Mouse (Mus musculus) forebrain, embryonic 13.5 days (tissue): Measurements from ENCODE around the gene Olfr374. TPM values are rescaled to one million over a fixed set of nuclear protein-coding genes. Genes with fewer than 3 reads are reported as not detected.
"Not testable (repeated sequence)": the region's sequence is repeated elsewhere in the genome, so short reads cannot be mapped to it uniquely, and the experiment has no call there.

Experiments
- ATAC-seq: fragments of 200-750 bp; cut with Nextera tagmentation; 2 replicates; pipeline ENCODE4 v1.8.0; 2017
- H3K27ac ChIP-seq: fragments of 300-500 bp; sonication (generic); 2 replicates; pipeline ENCODE4 v1.5.1; 2015; ENCODE audit warnings: inconsistent platforms, mild to moderate bottlenecking, moderate library complexity
- H3K27me3 ChIP-seq: fragments of 300-500 bp; sonication (generic); 2 replicates; pipeline ENCODE4 v1.6.1; 2015; ENCODE audit warnings: mild to moderate bottlenecking, inconsistent platforms
- H3K36me3 ChIP-seq: fragments of 300-500 bp; sonication (generic); 2 replicates; pipeline ENCODE4 v1.6.1; 2015; ENCODE audit warnings: mild to moderate bottlenecking, inconsistent platforms; ENCODE audit not compliant: poor library complexity, severe bottlenecking
- H3K4me1 ChIP-seq: fragments of 300-500 bp; sonication (generic); 2 replicates; pipeline ENCODE4 v1.6.1; 2015; ENCODE audit warnings: inconsistent platforms
- H3K4me2 ChIP-seq: fragments of 300-500 bp; sonication (generic); 2 replicates; pipeline ENCODE4 v1.6.1; 2015; ENCODE audit warnings: inconsistent platforms, mild to moderate bottlenecking, moderate library complexity
- H3K4me3 ChIP-seq: fragments of 300-500 bp; sonication (generic); 2 replicates; pipeline ENCODE4 v1.5.1; 2015; ENCODE audit warnings: mild to moderate bottlenecking, inconsistent platforms
- H3K9ac ChIP-seq: fragments of 300-500 bp; sonication (generic); 2 replicates; pipeline ENCODE4 v1.6.1; 2015; ENCODE audit warnings: mild to moderate bottlenecking, inconsistent platforms
- H3K9me3 ChIP-seq: fragments of 300-500 bp; sonication (generic); replicated peaks from 2 replicates; pipeline ENCODE4 v1.6.1; 2016; ENCODE audit warnings: inconsistent platforms
- WGBS: fragments of 180-500 bp; shearing (Covaris S2); methylation state at CpG from one replicate; pipeline ENCODE4 v1.1.7; 2015; 5-methylcytosine and 5-hydroxymethylcytosine counted together
- polyA plus RNA-seq: library from polyadenylated mRNA; unstranded; fragments of >200 nt; fragmentation: Nextera tagmentation; extraction: Ambion mirVana; gene quantifications from 2 replicates; pipeline ENCODE4 v1.2.1, GENCODE M21; 2015

Gene Olfr374
- polyA plus RNA-seq, result not detected in 2 replicates

DNA sequence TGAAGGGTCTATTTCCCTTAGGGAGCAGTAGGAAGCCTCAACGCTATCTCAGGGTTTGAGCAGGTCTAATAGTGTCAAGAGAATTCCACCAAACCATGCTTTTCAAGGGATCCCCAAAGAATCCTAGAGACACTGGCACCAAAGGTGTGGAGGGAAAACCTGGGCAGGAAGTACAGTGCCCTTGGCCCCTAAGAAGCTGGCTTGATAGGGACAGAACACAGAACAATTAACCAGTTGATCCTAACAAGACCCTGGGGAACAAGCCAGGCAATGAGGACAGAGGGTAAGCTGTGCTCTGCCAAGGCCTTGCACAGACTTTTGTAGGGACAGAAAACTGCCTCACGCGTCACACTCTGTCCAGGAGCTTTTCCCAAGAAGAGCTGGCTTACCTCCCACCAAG is at the start of gene Olfr374:
Olfr374 (plus strand) TSS at position 301 of the 400 bp plus-strand sequence.
- Histone ChIP-seq H3K4me3 (no peak within 1 kb of the TSS), H3K9ac (no peak within 1 kb of the TSS), H3K4me2 (no peak within 1 kb of the TSS), H3K4me1 (no peaks in the 10 kb centered on the region), H3K36me3 (no peaks in the 10 kb centered on the region), H3K27me3 (no peaks in the 10 kb centered on the region), H3K9me3 (peaks cover 6% of the 10 kb centered on the region; the same call in 1 of the 2 replicates), H3K27ac (no peak within 1 kb of the TSS)
- WGBS, result 92% methylated on average over 3 of the region's 3 CpGs
- ATAC-seq, result no peak

DNA sequence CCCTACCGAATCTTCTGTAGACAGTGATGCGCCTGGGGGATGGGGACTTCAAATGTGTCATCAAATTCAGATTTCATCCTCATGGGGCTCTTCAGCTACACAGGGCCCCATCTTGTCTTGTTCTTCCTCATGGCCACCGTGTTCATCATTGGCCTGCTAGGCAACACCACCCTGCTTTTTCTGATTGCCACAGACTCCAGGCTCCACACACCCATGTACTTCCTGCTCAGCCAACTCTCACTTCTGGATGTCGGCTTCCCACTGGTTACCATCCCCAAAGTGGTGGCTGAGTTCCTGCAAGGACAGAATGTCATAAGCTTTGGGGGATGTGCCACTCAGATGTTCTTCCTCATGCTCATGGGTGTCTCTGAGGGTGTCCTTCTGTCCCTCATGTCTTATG is 49.2 kb upstream of the Olfr374 start:
- H3K4me3 ChIP-seq, H3K9ac ChIP-seq: not testable (repeated sequence)
- WGBS, result 93% methylated on average over 3 of the region's 4 CpGs

GRCm38 (mm10) chr8:72066819-72067399 is 39.9 kb upstream of the Olfr374 start:
- H3K9me3 ChIP-seq, H3K4me3 ChIP-seq, H3K9ac ChIP-seq, ATAC-seq, H3K27ac ChIP-seq, H3K36me3 ChIP-seq, H3K4me2 ChIP-seq, H3K27me3 ChIP-seq, H3K4me1 ChIP-seq: not testable (repeated sequence)
- 89% methylated on average over 1 of the region's 1 CpGs for WGBS

More for the DNA sequence above, 49.2 kb upstream of the Olfr374 start:
- not testable (repeated sequence) for H3K9me3 ChIP-seq, H3K4me2 ChIP-seq, H3K27me3 ChIP-seq, H3K4me1 ChIP-seq, H3K36me3 ChIP-seq, ATAC-seq, H3K27ac ChIP-seq

- not testable (repeated sequence) for H3K9ac ChIP-seq, ATAC-seq, H3K4me3 ChIP-seq, H3K27ac ChIP-seq, H3K4me1 ChIP-seq, H3K4me2 ChIP-seq, H3K27me3 ChIP-seq, H3K9me3 ChIP-seq, H3K36me3 ChIP-seq
Observed at GRCm38 (mm10) chr8:72082877-72083276, 24.0 kb upstream of the Olfr374 start, which contains the start of gene Olfr373. Olfr373 (plus strand) TSS chr8:72083177.

GRCm38 (mm10) chr8:72084744-72085143 is 22.1 kb upstream of the Olfr374 start:
- Histone ChIP-seq H3K27ac (no peak overlapping the region), H3K4me1 (no peaks in the 10 kb centered on the region), H3K9me3 (no peaks in the 10 kb centered on the region), H3K27me3 (no peaks in the 10 kb centered on the region), H3K9ac (no peak overlapping the region), H3K36me3 (no peaks in the 10 kb centered on the region), H3K4me2 (no peak overlapping the region), H3K4me3 (no peak overlapping the region)
- WGBS, result 80% methylated on average over 5 of the region's 5 CpGs
- no peak for ATAC-seq

GRCm38 (mm10) chr8:72087611-72088010 is 19.2 kb upstream of the Olfr374 start:
- H3K9ac ChIP-seq, H3K9me3 ChIP-seq, H3K4me1 ChIP-seq, H3K4me2 ChIP-seq, H3K27ac ChIP-seq, H3K27me3 ChIP-seq, H3K36me3 ChIP-seq, H3K4me3 ChIP-seq, ATAC-seq: not testable (repeated sequence)
- WGBS, result 83% methylated on average over 3 of the region's 3 CpGs

DNA sequence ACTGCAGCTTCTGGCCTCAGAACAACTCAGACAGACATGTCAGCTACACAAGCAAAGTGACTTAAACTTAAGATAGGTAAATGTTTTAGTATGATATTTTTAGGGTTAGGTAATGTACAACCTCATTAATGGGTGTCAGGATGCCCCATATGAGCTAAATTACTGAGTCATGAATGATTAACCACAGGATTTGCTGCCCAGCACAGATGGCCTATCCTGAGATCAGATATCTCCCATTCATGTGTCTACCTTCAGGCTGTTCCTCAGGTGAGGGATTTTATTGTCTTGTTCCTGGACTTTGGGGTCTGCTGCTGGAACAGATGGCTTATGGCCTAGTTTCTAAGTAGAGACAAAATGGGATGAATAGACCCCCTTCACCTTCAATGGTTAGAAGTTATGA is 10.1 kb upstream of the Olfr374 start:
- not testable (repeated sequence) for ATAC-seq, H3K9me3 ChIP-seq, H3K4me2 ChIP-seq

DNA sequence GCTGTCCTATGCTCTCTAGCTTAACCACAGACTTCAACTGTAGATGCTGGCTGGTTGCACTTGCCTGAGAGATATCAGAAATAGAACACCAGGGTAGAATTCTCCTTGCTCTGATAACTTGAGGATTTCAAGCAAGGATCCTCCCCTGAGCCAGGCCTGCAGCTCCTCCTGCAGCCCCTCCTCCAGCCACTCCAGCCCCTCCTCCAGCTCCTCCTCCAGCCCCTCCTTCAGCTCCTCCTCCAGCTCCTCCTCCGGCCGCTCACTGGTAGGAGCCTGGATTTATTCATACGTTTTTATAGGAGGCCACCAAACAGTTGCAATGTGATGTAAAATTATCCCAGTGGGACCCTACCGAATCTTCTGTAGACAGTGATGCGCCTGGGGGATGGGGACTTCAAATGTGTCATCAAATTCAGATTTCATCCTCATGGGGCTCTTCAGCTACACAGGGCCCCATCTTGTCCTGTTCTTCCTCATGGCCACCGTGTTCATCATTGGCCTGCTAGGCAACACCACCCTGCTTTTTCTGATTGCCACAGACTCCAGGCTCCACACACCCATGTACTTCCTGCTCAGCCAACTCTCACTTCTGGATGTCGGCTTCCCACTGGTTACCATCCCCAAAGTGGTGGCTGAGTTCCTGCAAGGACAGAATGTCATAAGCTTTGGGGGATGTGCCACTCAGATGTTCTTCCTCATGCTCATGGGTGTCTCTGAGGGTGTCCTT is 7.3 kb upstream of the Olfr374 start:
- not testable (repeated sequence) for H3K27ac ChIP-seq, H3K27me3 ChIP-seq, H3K4me1 ChIP-seq, H3K36me3 ChIP-seq, H3K4me3 ChIP-seq, ATAC-seq, H3K9ac ChIP-seq, H3K9me3 ChIP-seq, H3K4me2 ChIP-seq
- 63% methylated on average over 6 of the region's 7 CpGs for WGBS

More for the DNA sequence above, 10.1 kb upstream of the Olfr374 start:
- H3K27me3 ChIP-seq, H3K9ac ChIP-seq, H3K27ac ChIP-seq, H3K36me3 ChIP-seq, H3K4me3 ChIP-seq, H3K4me1 ChIP-seq: not testable (repeated sequence)

- Histone ChIP-seq H3K9ac (no peak overlapping the region), H3K4me1 (no peaks in the 10 kb centered on the region), H3K4me2 (no peak overlapping the region), H3K27me3 (no peaks in the 10 kb centered on the region), H3K4me3 (no peak overlapping the region), H3K9me3 (peaks cover 6% of the 10 kb centered on the region; the same call in 1 of the 2 replicates), H3K27ac (no peak overlapping the region), H3K36me3 (no peaks in the 10 kb centered on the region)
- 28% methylated on average over 4 of the region's 4 CpGs for WGBS
- no peak for ATAC-seq
Observed at GRCm38 (mm10) chr8:72105165-72105564, 1.7 kb upstream of the Olfr374 start.

DNA sequence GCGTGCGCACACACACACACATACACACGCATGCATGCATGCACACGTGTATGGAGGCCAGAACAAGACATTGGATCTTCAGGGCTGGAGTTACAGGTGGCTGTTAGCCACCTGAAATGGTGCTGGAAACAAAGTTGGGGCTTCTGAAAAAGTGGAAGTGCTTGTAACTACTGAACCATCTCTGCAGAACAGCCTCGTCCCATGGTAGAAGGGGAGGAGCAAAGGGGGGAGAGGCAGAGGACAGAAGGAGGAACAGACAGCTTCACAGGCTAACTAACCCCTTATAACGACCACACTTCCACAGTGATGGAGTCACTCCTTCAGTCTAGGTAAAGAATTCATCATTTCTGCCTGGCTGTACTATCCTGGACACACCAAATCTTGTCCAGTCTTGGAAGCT is 4.0 kb downstream of the Olfr374 start:
- H3K9me3 ChIP-seq, result no peaks in the 10 kb centered on the region
- 79% methylated on average over 6 of the region's 6 CpGs for WGBS
- H3K4me1 ChIP-seq, result no peaks in the 10 kb centered on the region
- no peak overlapping the region for H3K4me3 ChIP-seq
- H3K4me2 ChIP-seq, result no peak overlapping the region
- H3K9ac ChIP-seq, result no peak overlapping the region
- no peak for ATAC-seq
- H3K27me3 ChIP-seq, result no peaks in the 10 kb centered on the region
- no peaks in the 10 kb centered on the region for H3K36me3 ChIP-seq
- H3K27ac ChIP-seq, result no peak overlapping the region

DNA sequence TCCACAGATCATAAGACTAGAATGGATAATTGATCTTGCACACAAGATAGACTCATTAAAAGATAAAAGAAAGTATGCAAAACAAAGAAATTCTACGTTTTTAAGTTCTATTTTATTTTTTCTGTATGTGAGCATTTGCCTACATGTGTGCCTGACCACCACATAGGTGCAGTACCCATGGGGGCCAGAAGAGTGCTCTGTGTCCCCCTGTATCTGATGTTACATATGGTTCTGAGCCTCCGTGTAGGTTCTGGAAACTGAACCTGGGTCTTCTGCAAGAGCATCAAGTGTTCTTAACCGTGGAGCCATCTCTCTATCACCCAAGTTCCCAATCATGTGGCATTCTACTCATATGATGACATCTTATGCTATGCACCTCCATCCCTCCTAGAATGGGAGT is 5.6 kb downstream of the Olfr374 start:
- no peak for ATAC-seq
- Histone ChIP-seq H3K4me1 (no peaks in the 10 kb centered on the region), H3K36me3 (no peaks in the 10 kb centered on the region), H3K4me2 (no peak overlapping the region), H3K4me3 (no peak overlapping the region), H3K27ac (no peak overlapping the region), H3K27me3 (no peaks in the 10 kb centered on the region), H3K9ac (no peak overlapping the region), H3K9me3 (no peaks in the 10 kb centered on the region)
- WGBS, result 74% methylated on average over 3 of the region's 3 CpGs

- no peak overlapping the region for H3K27ac ChIP-seq
- H3K4me2 ChIP-seq, result no peak overlapping the region
- no peaks in the 10 kb centered on the region for H3K27me3 ChIP-seq
- H3K4me1 ChIP-seq, result no peaks in the 10 kb centered on the region
- no peak for ATAC-seq
- no peaks in the 10 kb centered on the region for H3K36me3 ChIP-seq
- no peaks in the 10 kb centered on the region for H3K9me3 ChIP-seq
- no peak overlapping the region for H3K4me3 ChIP-seq
- H3K9ac ChIP-seq, result no peak overlapping the region
- WGBS, result 82% methylated on average over 2 of the region's 2 CpGs
Observed at GRCm38 (mm10) chr8:72115202-72115601, 8.4 kb downstream of the Olfr374 start.

- WGBS, result 46% methylated on average over 4 of the region's 4 CpGs
Observed at GRCm38 (mm10) chr8:72118616-72119015, 11.8 kb downstream of the Olfr374 start.

More at GRCm38 (mm10) chr8:72118616-72119015, 11.8 kb downstream of the Olfr374 start:
- no peaks in the 10 kb centered on the region for H3K9me3 ChIP-seq
- no peaks in the 10 kb centered on the region for H3K36me3 ChIP-seq
- H3K4me2 ChIP-seq, result no peak overlapping the region
- no peak for ATAC-seq
- H3K9ac ChIP-seq, result no peak overlapping the region
- no peak overlapping the region for H3K27ac ChIP-seq
- no peak overlapping the region for H3K4me3 ChIP-seq
- H3K27me3 ChIP-seq, result no peaks in the 10 kb centered on the region
- no peaks in the 10 kb centered on the region for H3K4me1 ChIP-seq
